Mouse (Mus musculus) thymus, adult 2 months (tissue): ENCODE measurements around the gene Rbm18. TPM values are rescaled to one million over a fixed set of nuclear protein-coding genes. Genes with fewer than 3 reads are reported as not detected.
A peak's percentile ranks its signal among the peaks of the same experiment; 100 is the strongest.

Experiments used
- DNase-seq: peaks from one replicate; pipeline ENCODE4 v3.0.0; 2021
- H3K27ac ChIP-seq: fragments of 200-500 bp; 2 replicates; pipeline ENCODE4 v1.5.1; 2012; ENCODE audit warnings: low read length, control low read depth; ENCODE audit not compliant: control insufficient read depth, insufficient read depth
- H3K27me3 ChIP-seq: fragments of 200-500 bp; 2 replicates; pipeline ENCODE4 v1.6.1; 2012; ENCODE audit warnings: mild to moderate bottlenecking, low read length, moderate library complexity, mixed read lengths; ENCODE audit not compliant: control insufficient read depth, insufficient read depth
- H3K36me3 ChIP-seq: fragments of 200-500 bp; 2 replicates; pipeline ENCODE4 v1.6.1; 2012; ENCODE audit warnings: mild to moderate bottlenecking, low read length, moderate library complexity; ENCODE audit not compliant: control insufficient read depth, insufficient read depth
- H3K4me1 ChIP-seq: fragments of 200-500 bp; replicated peaks from 2 replicates; pipeline ENCODE4 v1.6.1; 2012; ENCODE audit warnings: low read length; ENCODE audit not compliant: control insufficient read depth, insufficient read depth
- H3K4me3 ChIP-seq: fragments of 200-500 bp; 2 replicates; pipeline ENCODE4 v1.5.1; 2012; ENCODE audit warnings: mild to moderate bottlenecking, low read length, control low read depth, moderate library complexity; ENCODE audit not compliant: control insufficient read depth, insufficient read depth
- CTCF ChIP-seq: fragments of 200-500 bp; IDR thresholded peaks from 2 replicates; pipeline ENCODE4 v1.5.1; 2012; ENCODE audit warnings: mild to moderate bottlenecking, control low read depth, low read length, moderate library complexity, borderline replicate concordance; ENCODE audit not compliant: control insufficient read depth, poor library complexity, insufficient read depth; ENCODE audit errors: extremely low read depth
- POLR2A ChIP-seq: fragments of 200-500 bp; IDR thresholded peaks from 2 replicates; pipeline ENCODE4 v1.6.1; 2012; ENCODE audit warnings: mild to moderate bottlenecking, low read length, control low read depth, moderate library complexity; ENCODE audit not compliant: control insufficient read depth, poor library complexity, insufficient read depth; ENCODE audit errors: extremely low read depth
- WGBS: fragments of 180-500 bp; shearing (Covaris S2); methylation state at CpG from one replicate; pipeline ENCODE4 v1.1.7; 2018; 5-methylcytosine and 5-hydroxymethylcytosine counted together
- polyA plus RNA-seq: library from polyadenylated mRNA; depleted of rRNA; stranded (reverse); fragments of >200 nt; gene quantifications from 2 replicates; pipeline ENCODE4 v1.2.3, GENCODE M21; 2012

Gene Rbm18
- polyA plus RNA-seq, 1 experiment, result 14.2 TPM

DNA sequence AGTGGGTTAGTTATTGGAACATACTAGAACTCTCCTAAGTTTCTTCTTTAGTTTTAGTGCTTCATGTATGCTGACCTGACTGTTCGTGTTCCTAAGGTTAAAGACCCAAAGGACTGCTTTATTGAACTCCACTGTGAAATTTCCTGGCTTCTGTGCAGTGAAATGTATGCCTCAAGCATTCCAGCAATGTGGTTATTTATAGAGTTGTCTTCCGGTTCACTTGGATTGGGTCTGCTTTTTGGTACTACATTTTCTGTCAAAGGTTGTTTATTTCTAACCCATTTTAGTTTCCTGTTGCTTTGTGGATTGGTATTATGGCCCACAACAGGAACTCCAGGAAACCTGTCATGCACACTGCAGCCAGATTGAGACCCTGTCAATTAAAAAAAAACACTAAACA lies 2.5 kb upstream of the Rbm18 start:
- H3K4me1 ChIP-seq, result peaks cover 2% of the 10 kb centered on the region; the same call in 1 of the 2 replicates
- WGBS, result 93% methylated on average over 2 of the region's 2 CpGs
- no peaks in the 10 kb centered on the region for H3K27me3 ChIP-seq
- peaks cover under 1% of the 10 kb centered on the region for H3K36me3 ChIP-seq
- H3K4me3 ChIP-seq, result no peak overlapping the region
- H3K27ac ChIP-seq, result no peak overlapping the region
- DNase-seq, result no peak
- TF ChIP-seq POLR2A (no peak), CTCF (no peak)

GRCm38 (mm10) chr2:36135887-36136286 lies 686 bp downstream of the Rbm18 start:
- TF ChIP-seq POLR2A, result no peak
- no peak for DNase-seq
- WGBS, result 2% methylated on average over 4 of the region's 4 CpGs
- Histone ChIP-seq H3K36me3 (peaks cover 27% of the 10 kb centered on the region), H3K4me3 (peak overlapping the region; percentile 60), H3K27ac (no peak overlapping the region), H3K27me3 (no peaks in the 10 kb centered on the region), H3K4me1 (peaks cover 2% of the 10 kb centered on the region; the same call in 1 of the 2 replicates)

GRCm38 (mm10) chr2:36129051-36129450 lies 7.5 kb downstream of the Rbm18 start:
- TF ChIP-seq POLR2A, result no peak
- TF ChIP-seq CTCF, result no peak
- Histone ChIP-seq H3K27me3 (no peaks in the 10 kb centered on the region), H3K27ac (no peak overlapping the region), H3K4me3 (no peak overlapping the region), H3K4me1 (no peaks in the 10 kb centered on the region), H3K36me3 (peaks cover 70% of the 10 kb centered on the region)
- WGBS, result 97% methylated on average over 3 of the region's 3 CpGs
- DNase-seq, result no peak

DNA sequence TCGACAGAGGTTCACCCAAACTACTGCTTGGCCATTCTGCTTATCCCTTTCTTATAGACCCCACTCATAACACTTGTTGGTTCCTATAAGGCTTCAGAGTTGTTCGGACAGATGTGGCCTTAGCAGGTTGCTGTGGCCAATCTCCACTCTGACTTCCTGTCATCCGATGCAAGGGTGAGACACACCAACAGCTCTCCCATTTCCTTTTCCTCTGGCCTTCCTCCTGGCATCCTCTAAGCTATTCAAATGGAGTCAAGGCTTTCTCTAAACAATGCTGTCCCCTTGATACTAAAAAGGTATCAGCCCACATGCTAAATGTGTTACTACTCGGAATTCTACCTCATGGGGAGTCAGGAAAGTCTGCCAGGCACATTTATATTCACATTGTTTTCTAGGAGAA lies 8.6 kb downstream of the Rbm18 start:
- Histone ChIP-seq H3K4me3 (no peak overlapping the region), H3K4me1 (no peaks in the 10 kb centered on the region), H3K27ac (no peak overlapping the region), H3K27me3 (no peaks in the 10 kb centered on the region), H3K36me3 (peaks cover 59% of the 10 kb centered on the region)
- no peak for TF ChIP-seq CTCF
- TF ChIP-seq POLR2A, result no peak
- 90% methylated on average over 4 of the region's 4 CpGs for WGBS
- DNase-seq, result no peak

GRCm38 (mm10) chr2:36126795-36127429 lies 9.7 kb downstream of the Rbm18 start:
- H3K27ac ChIP-seq, result no peak overlapping the region
- no peak for TF ChIP-seq POLR2A
- no peak for TF ChIP-seq CTCF
- no peak overlapping the region for H3K4me3 ChIP-seq
- DNase-seq, result no peak
- WGBS, result 92% methylated on average over 9 of the region's 9 CpGs
- H3K27me3 ChIP-seq, result no peaks in the 10 kb centered on the region
- H3K4me1 ChIP-seq, result no peaks in the 10 kb centered on the region
- peaks cover 62% of the 10 kb centered on the region for H3K36me3 ChIP-seq

DNA sequence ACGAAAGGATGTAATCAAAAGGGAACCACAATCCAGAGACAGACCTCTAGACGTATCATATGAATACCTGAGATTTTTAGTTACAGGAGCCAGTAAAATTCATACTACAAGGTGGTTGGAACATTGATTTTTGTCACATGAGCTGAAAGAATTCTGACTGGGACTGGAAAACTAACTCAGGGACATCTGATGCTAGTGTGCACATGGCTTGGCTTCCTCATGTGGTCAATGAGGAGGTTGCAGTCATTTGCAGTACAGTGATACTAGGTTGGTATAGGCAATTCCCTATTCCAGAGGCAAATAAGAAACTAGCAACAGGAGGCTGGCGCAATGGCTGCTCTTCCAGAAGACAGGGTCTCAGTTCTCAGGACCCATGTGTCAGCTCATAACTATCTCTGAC lies 23.9 kb downstream of the Rbm18 start:
- WGBS, result 61% methylated on average over 3 of the region's 3 CpGs
- Histone ChIP-seq H3K36me3 (peaks cover 13% of the 10 kb centered on the region), H3K4me1 (no peaks in the 10 kb centered on the region), H3K4me3 (no peak overlapping the region), H3K27ac (no peak overlapping the region), H3K27me3 (peaks cover under 1% of the 10 kb centered on the region; the same call in 1 of the 2 replicates)
- no peak for DNase-seq
- TF ChIP-seq POLR2A, result no peak
- no peak for TF ChIP-seq CTCF

- H3K4me1 ChIP-seq, result no peaks in the 10 kb centered on the region
- no peak overlapping the region for H3K27ac ChIP-seq
- H3K27me3 ChIP-seq, result peaks cover 23% of the 10 kb centered on the region
- no peak for DNase-seq
- H3K4me3 ChIP-seq, result no peak overlapping the region
- WGBS, result 21% methylated on average over 7 of the region's 7 CpGs
- TF ChIP-seq POLR2A, result no peak
- TF ChIP-seq CTCF, result no peak
- no peaks in the 10 kb centered on the region for H3K36me3 ChIP-seq
These were observed 28.0 kb downstream of the Rbm18 start for GRCm38 (mm10) chr2:36108615-36109014.
